Mouse (Mus musculus) testis, adult 2 months (tissue): ENCODE measurements around the gene Cuta. TPM values are rescaled to one million over a fixed set of nuclear protein-coding genes. Genes with fewer than 3 reads are reported as not detected.
"Not testable (repeated sequence)": the region's sequence is repeated elsewhere in the genome, so short reads cannot be mapped to it uniquely, and the experiment has no call there.

ENCODE experiments used
- H3K27ac ChIP-seq: fragments of 200-500 bp; 2 replicates; pipeline ENCODE4 v1.5.1; 2012; ENCODE audit warnings: low read depth, low read length; ENCODE audit not compliant: control insufficient read depth, insufficient read depth
- H3K27me3 ChIP-seq: fragments of 200-500 bp; 2 replicates; pipeline ENCODE4 v1.6.1; 2012; ENCODE audit warnings: mild to moderate bottlenecking, low read length, moderate library complexity; ENCODE audit not compliant: control insufficient read depth, insufficient read depth
- H3K36me3 ChIP-seq: fragments of 200-500 bp; 2 replicates; pipeline ENCODE4 v1.6.1; 2012; ENCODE audit warnings: mild to moderate bottlenecking, low read length; ENCODE audit not compliant: control insufficient read depth, insufficient read depth
- H3K4me1 ChIP-seq: fragments of 200-500 bp; 2 replicates; pipeline ENCODE4 v1.6.1; 2012; ENCODE audit warnings: low read length; ENCODE audit not compliant: control insufficient read depth, insufficient read depth
- H3K4me3 ChIP-seq: fragments of 200-500 bp; 2 replicates; pipeline ENCODE4 v1.5.1; 2012; ENCODE audit warnings: low read depth, mild to moderate bottlenecking, low read length, moderate library complexity, mixed read lengths; ENCODE audit not compliant: control insufficient read depth
- CTCF ChIP-seq: fragments of 200-500 bp; IDR thresholded peaks from 2 replicates; pipeline ENCODE4 v1.5.1; 2012; ENCODE audit warnings: low read depth, mild to moderate bottlenecking, inconsistent platforms, low read length, moderate library complexity; ENCODE audit not compliant: control insufficient read depth, insufficient read depth, insufficient replicate concordance
- POLR2A ChIP-seq: fragments of 200-500 bp; IDR thresholded peaks from 2 replicates; pipeline ENCODE4 v1.6.1; 2012; ENCODE audit warnings: low read depth, mild to moderate bottlenecking, inconsistent platforms, low read length, moderate library complexity; ENCODE audit not compliant: control insufficient read depth
- polyA plus RNA-seq: library from polyadenylated mRNA; depleted of rRNA; stranded (reverse); fragments of >200 nt; gene quantifications from 2 replicates; pipeline ENCODE4 v1.2.3, GENCODE M21; 2012

The Cuta gene
- polyA plus RNA-seq, 1 experiment = 24.0 TPM

DNA sequence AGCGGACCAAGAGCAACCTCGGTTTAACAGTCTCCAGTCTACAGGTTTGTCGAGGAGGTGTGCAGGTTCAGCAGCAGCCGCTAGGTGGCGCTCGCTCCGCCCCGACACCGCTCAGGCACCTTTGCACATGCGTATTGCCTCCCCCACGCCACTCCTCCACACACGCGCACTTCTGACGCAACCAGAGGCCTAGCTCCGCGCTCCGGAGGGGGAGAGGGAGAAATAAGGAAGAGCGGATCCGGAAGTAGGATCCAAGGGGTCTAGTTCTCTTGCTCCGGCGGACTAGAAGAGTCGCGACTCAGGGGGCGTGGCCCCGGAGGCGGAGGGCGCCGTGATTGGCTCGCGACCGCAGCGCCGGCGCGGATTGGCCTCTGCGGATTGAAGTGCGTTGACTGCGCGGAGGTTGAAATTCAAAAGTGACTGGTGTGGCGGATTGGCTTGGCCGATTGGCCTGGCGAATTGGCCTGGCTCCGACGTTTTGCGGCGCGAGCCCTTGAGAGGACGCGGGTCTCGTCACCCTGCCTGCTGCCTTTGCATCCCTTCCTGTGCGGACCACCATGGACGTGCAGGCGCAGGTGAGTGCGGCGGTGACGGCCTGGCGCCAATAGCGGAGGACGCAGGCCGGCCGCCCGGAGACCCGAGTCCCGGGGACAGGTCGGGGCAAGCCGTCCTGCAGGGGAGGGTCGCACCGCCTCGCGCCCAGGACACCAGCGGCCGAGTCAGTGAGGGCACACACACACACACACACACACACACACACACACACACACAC is 22.5 kb downstream of the Cuta start, which contains the start of gene Kifc5b:
TSS of gene Kifc5b (plus strand) at position 381 of the 772 bp plus-strand sequence.
- H3K4me1 ChIP-seq = peaks cover 2% of the 10 kb centered on the region
- H3K27ac ChIP-seq = peak within 1 kb of the TSS; percentile 87
- TF ChIP-seq POLR2A (peak; percentile 41; the same call in 1 of the 2 replicates), CTCF (peak; percentile 100)
- no peaks in the 10 kb centered on the region for H3K27me3 ChIP-seq
- peak within 1 kb of the TSS; percentile 85 for H3K4me3 ChIP-seq
- no peaks in the 10 kb centered on the region for H3K36me3 ChIP-seq

DNA sequence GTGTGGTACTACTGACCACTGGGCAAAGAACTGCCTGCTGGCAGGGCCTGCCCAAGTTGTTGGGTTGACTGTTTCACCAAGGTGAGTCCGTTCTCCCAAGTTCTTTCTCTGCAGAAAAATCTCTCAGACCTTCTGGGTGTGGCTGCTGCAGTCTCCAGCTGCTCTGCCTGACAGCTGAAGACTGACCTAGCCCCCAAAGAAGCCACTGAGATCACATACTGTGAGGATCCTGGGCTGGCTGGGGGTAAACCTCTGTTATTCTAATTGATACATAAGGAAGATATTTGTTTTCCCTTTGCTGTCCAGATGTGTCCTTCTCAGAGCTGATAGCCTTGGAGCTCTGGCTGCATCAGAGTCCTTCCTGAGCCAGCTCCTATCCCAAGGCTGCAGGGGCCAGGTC is 24.1 kb downstream of the Cuta start:
- no peak for TF ChIP-seq POLR2A
- TF ChIP-seq CTCF = no peak
- Histone ChIP-seq H3K4me1 (peaks cover 2% of the 10 kb centered on the region), H3K27me3 (no peaks in the 10 kb centered on the region), H3K27ac (peak overlapping the region; percentile 10; the same call in 1 of the 2 replicates), H3K36me3 (no peaks in the 10 kb centered on the region), H3K4me3 (no peak overlapping the region)

DNA sequence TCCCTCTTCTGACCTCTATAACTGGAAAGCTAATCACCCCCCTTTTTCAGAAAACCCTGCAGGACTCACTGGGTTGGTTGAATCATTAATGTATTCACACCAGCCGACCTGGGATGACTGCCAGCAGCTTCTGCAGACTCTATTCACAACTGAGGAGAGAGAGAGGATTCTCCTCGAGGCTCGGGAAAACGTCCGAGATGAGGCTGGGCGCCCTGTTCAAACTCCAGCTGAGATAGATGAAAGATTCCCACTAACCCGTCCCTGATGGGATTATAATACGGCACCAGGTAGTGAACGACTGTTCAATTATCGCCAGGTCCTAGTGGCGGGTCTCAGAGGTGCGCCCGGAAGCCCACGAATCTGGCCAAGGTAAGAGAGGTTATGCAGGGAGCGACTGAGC is 31.9 kb downstream of the Cuta start:
- not testable (repeated sequence) for H3K36me3 ChIP-seq

DNA sequence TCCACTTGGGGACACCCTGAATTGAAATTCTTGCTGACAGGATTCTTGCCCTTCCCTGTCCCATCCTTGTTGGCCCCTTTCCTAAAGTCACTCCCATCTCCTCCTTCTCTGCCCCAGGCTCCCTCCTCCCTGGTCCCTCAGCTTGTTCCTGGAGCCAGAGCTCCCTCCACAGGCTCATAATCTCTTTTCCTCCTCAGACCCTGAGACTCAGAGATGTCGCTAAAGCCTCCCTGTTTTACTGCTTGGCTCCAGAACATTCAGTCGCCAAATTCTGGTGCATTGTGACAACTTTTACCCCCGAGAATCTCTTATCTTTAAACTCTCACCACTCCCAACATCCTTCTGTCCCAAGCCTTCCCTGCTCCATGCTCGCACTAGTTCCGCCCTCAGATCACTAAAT is 35.0 kb downstream of the Cuta start:
- no peaks in the 10 kb centered on the region for H3K4me1 ChIP-seq
- H3K36me3 ChIP-seq = no peaks in the 10 kb centered on the region
- H3K27me3 ChIP-seq = no peaks in the 10 kb centered on the region
- no peak overlapping the region for H3K27ac ChIP-seq
- TF ChIP-seq CTCF = no peak
- no peak overlapping the region for H3K4me3 ChIP-seq

More for the DNA sequence above, 31.9 kb downstream of the Cuta start:
- H3K27me3 ChIP-seq, H3K27ac ChIP-seq, H3K4me3 ChIP-seq, H3K4me1 ChIP-seq: not testable (repeated sequence)

DNA sequence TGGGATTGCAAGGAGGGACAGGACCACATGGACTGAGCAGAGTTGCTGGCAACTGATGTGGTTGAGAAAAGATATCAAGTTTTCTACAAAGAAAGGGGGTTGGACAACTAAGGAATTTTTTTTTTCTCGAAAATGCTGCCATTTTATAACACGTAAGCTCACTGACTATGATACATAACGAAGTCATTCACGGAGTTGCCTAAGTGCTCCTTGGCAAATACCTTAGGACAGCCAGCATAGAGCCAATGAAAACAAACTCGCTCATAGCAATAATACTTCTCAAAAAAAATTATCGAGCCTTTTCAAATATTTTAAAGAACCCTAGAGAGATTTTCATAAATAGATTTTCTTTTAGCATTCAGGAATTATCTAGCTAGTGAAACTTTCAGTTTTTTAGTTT is 38.5 kb downstream of the Cuta start:
- Histone ChIP-seq H3K27ac (no peak overlapping the region), H3K36me3 (no peaks in the 10 kb centered on the region)

DNA sequence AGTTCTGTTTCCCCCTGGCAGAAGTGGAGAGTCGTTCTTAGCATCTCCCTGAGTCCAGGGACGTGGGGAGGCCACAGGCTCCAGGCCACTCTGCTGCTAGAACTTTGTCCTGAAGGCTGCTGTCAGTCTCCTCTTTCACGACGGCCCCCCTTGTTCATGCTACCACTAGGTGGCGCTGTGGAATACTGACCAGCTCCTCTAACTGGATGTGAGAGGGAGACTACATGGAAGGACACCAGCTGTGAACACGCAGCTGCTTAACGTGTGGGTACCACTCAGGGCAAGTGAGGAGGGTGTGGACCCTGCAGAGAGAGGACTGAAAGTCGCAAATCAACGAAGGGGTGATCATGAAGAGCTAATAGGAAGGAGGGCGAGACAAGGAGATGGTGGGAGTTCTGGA is 43.8 kb downstream of the Cuta start:
- TF ChIP-seq CTCF = peak; percentile 89
- no peak for TF ChIP-seq POLR2A
- Histone ChIP-seq H3K36me3 (no peaks in the 10 kb centered on the region), H3K27me3 (no peaks in the 10 kb centered on the region), H3K4me3 (no peak overlapping the region), H3K4me1 (no peaks in the 10 kb centered on the region), H3K27ac (no peak overlapping the region)

More for the DNA sequence above, 38.5 kb downstream of the Cuta start:
- TF ChIP-seq CTCF (no peak), POLR2A (no peak)
- H3K4me3 ChIP-seq = no peak overlapping the region
- H3K4me1 ChIP-seq = no peaks in the 10 kb centered on the region
- no peaks in the 10 kb centered on the region for H3K27me3 ChIP-seq

DNA sequence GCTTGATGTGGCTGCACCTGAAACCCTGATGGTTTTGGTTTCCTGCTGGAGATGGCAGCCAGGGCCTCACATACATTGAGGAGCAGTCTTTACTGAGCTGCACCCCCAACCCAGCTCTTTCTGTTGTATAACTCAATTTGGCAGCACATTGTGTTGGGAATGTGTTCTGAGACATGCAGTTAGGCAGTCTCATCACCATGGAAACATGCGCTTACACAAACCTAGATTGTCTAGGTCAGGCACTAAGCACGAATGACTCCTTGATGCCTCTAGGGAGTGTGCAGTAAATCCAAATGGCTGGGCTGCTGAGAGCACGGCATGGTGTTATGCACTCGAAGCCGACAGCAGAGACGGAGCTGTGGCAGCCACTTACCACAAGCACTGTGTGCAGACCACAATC is 45.0 kb downstream of the Cuta start:
- no peak overlapping the region for H3K4me3 ChIP-seq
- no peak for TF ChIP-seq CTCF
- no peak for TF ChIP-seq POLR2A
- H3K27ac ChIP-seq = no peak overlapping the region
- H3K36me3 ChIP-seq = no peaks in the 10 kb centered on the region
- no peaks in the 10 kb centered on the region for H3K27me3 ChIP-seq
- no peaks in the 10 kb centered on the region for H3K4me1 ChIP-seq

DNA sequence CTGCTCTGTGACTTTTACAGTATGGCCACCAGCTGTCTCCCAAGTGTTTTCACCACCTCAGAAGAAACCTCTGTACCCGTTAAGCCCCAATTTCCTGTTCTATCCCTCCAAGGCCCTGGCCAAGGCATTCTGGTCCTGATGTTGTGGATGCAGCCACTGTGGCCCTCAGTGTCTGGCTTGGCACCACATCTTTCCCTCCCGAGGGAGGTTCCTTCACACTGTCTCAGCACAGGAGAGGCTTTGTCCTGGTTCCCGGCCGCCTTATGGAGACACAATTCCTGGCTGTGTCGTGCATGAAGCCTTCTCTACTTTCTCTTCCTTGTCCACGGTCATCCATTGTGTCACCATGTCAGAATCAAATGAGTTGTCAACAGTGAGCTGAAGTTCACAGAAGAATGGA is 45.9 kb downstream of the Cuta start:
- Histone ChIP-seq H3K36me3 (no peaks in the 10 kb centered on the region), H3K27me3 (no peaks in the 10 kb centered on the region), H3K4me3 (no peak overlapping the region), H3K4me1 (no peaks in the 10 kb centered on the region), H3K27ac (no peak overlapping the region)
- TF ChIP-seq CTCF (no peak), POLR2A (no peak)
